Mouse (Mus musculus) adipose tissue, adult 10 weeks (tissue): ENCODE data around the gene Gm10647. TPM values are rescaled to one million over a fixed set of nuclear protein-coding genes. Genes with fewer than 3 reads are reported as not detected.

Experiments used
- polyA plus RNA-seq: library from polyadenylated mRNA; stranded (reverse); fragments of 350-450 nt; fragmentation: Illumina TruSeq; extraction: RNeasy Lipid Tissue Mini Kit (QIAGEN cat#74804); gene quantifications from one replicate; pipeline ENCODE4 v1.2.3, GENCODE M21; 2014; ENCODE audit warnings: low read depth, low replicate concordance

Gm10647 gene
- 0.20 TPM for polyA plus RNA-seq

DNA sequence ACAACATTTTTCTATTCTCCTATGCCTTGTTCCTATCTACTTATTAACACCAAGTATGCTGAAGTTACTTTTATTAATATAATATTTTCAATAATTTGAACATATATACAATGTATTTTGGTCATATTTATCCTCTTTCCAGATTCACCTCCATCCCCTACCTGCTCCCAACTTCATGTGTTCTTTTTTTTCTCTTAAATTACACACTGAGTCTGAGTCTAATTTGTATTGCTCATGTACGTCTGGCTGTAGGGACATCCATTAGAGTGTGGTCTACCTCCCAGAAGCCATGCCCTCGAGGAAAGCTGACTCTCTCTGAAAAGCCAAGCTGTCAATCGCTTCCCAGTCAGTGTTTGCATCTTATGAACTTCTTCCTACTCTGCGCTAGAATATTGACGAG, at the start of gene Gm10647:
Gene Gm10647, plus strand, starts transcription at position 301 of the 400 bp plus-strand sequence.

DNA sequence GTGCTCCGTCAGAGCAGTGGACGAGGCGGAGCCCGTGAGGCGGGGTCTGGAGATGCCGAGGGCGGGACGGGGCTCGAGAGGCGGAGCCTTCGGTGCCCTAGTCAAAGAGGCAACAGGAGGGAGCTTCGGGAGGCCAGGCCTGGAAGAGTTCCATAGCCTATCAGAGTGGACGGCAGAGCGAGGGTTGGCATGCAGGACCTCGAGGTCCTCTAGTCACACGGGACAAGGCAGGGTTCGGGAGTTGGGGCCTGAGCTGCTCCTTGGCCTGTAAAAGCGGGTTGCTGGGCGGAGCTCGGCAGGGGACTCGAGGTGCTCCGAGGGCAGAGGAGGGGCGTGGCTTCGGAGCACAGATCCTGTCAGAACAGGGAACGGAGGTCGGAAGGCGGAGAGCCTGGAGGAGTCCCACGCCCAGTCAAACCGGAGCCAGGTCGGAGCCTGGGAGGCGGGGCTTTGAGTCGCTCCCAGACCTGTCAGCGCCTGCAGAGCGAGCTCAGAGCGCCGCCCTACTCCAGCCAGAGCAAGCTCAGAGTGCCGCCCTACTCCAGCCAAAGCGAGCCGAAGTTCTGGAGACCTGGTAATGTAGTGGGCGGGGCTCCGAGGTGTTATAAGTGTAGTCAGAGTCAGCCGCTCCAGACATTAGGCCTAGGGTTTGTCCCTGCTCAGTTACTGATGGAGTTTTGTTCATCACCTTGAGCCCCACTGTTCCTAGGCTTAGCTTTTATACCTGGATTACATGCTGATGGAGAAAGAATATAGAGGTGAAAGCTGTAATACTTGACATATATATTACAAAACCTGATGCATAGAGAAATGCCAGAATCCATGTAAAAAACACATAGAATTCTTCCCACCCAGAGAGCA, 1.1 kb upstream of the Gm10647 start, which contains the start of gene Aph1b:
Gene Aph1b, minus strand, starts transcription at position 27 of the 861 bp plus-strand sequence.

DNA sequence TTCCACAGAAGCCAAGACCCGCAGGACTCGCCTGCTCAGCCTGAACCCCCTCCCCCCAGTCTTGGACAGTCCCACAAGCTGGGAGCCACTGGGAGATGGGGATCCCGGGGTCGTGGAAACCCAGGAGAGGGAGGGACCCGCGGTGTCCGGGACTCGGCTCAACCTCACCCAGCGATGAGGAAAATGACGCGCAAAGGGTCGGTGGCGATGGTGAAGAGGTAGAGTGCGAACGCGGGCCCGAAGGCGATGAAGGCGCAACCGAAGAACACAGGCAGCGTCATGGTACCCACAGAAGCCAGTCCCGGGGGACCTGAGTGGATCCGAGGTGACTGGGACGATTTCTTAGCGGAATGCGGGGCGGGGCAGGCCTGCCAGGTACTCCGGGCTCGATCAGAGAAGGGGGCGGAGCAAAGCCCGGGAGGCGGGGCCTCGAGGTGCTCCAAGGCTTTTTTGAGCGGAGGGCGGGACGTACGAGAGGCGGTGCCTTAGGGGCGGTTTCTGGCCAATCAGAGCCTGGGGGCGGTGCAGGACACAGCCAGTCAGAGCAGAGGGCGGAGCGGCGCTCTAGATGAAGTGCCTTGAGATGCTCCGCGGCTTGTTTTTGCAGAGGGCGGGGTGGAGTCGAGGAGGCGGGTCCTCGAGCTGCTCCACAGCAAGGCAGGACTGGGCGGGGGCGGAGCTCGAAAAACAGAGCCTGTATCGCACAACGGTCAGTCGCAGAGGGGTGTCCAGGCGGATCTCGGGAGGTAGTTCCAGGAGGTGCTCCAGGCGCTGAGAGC, 37.7 kb downstream of the Gm10647 start, which contains the start of gene Aph1c:
Gene Aph1c, minus strand, starts transcription at position 409 of the 779 bp plus-strand sequence.

Other genes starting within 250 kb of the Gm10647 start
- gene Usp3, start 203.9 kb upstream of the Gm10647 start, polyA plus RNA-seq, result 34.5 TPM
- 21.9 TPM for gene Car12, start 83.4 kb upstream of the Gm10647 start, polyA plus RNA-seq
- 8.8 TPM for gene Aph1b, start 1.5 kb upstream of the Gm10647 start, polyA plus RNA-seq
- 3.0 TPM for gene Aph1c, start 37.7 kb downstream of the Gm10647 start, polyA plus RNA-seq
- 13.1 TPM for gene Rab8b, start 122.6 kb downstream of the Gm10647 start, polyA plus RNA-seq
- gene Rps27l, start 149.0 kb downstream of the Gm10647 start, polyA plus RNA-seq, result 233 TPM
- gene Lactb, start 178.4 kb downstream of the Gm10647 start, polyA plus RNA-seq, result 16.7 TPM